Mouse (Mus musculus) neural tube, embryonic 15.5 days (tissue): ENCODE measurements around the gene Pdlim3. TPM values are rescaled to one million over a fixed set of nuclear protein-coding genes. Genes with fewer than 3 reads are reported as not detected.
A peak's percentile ranks its signal among the peaks of the same experiment; 100 is the strongest.
"Not testable (repeated sequence)": the region's sequence is repeated elsewhere in the genome, so short reads cannot be mapped to it uniquely, and the experiment has no call there.

Experiments
- ATAC-seq: fragments of 200-750 bp; cut with Nextera tagmentation; 2 replicates; pipeline ENCODE4 v1.8.0; 2017; ENCODE audit warnings: mild to moderate bottlenecking, moderate TSS enrichment, moderate library complexity; ENCODE audit not compliant: low FRiP score
- H3K27ac ChIP-seq: fragments of 300-500 bp; sonication (generic); replicated peaks from 2 replicates; pipeline ENCODE4 v1.5.1; 2015; ENCODE audit warnings: mild to moderate bottlenecking, inconsistent platforms
- H3K27me3 ChIP-seq: fragments of 300-500 bp; sonication (generic); replicated peaks from 2 replicates; pipeline ENCODE4 v1.6.1; 2015; ENCODE audit warnings: inconsistent platforms
- H3K36me3 ChIP-seq: fragments of 300-500 bp; sonication (generic); 2 replicates; pipeline ENCODE4 v1.6.1; 2015; ENCODE audit warnings: inconsistent platforms
- H3K4me1 ChIP-seq: fragments of 300-500 bp; sonication (generic); 2 replicates; pipeline ENCODE4 v1.6.1; 2015; ENCODE audit warnings: inconsistent platforms
- H3K4me2 ChIP-seq: fragments of 300-500 bp; sonication (generic); 2 replicates; pipeline ENCODE4 v1.6.1; 2015; ENCODE audit warnings: inconsistent platforms, mild to moderate bottlenecking, moderate library complexity
- H3K4me3 ChIP-seq: fragments of 300-500 bp; sonication (generic); replicated peaks from 2 replicates; pipeline ENCODE4 v1.5.1; 2015; ENCODE audit warnings: mild to moderate bottlenecking, inconsistent platforms
- H3K9ac ChIP-seq: fragments of 300-500 bp; sonication (generic); replicated peaks from 2 replicates; pipeline ENCODE4 v1.6.1; 2015; ENCODE audit warnings: mild to moderate bottlenecking, inconsistent platforms
- H3K9me3 ChIP-seq: fragments of 300-500 bp; sonication (generic); replicated peaks from 2 replicates; pipeline ENCODE4 v1.6.1; 2016; ENCODE audit warnings: inconsistent platforms
- WGBS: fragments of 180-500 bp; shearing (Covaris S2); methylation state at CpG from one replicate; pipeline ENCODE4 v1.1.7; 2015; ENCODE audit warnings: mixed read lengths; 5-methylcytosine and 5-hydroxymethylcytosine counted together
- polyA plus RNA-seq: library from polyadenylated mRNA; unstranded; fragments of >200 nt; fragmentation: Nextera tagmentation; extraction: Ambion mirVana; gene quantifications from 2 replicates; pipeline ENCODE4 v1.2.1, GENCODE M21; 2015

Gene Pdlim3
- polyA plus RNA-seq: 14.8 and 19.8 TPM in 2 replicates

GRCm38 (mm10) chr8:45885202-45885685, at the start of gene Pdlim3:
Gene Pdlim3, plus strand, starts transcription at chr8:45885461.
- Histone ChIP-seq H3K4me3 (peak within 1 kb of the TSS; percentile 41), H3K4me2 (peak within 1 kb of the TSS; percentile 89), H3K9me3 (0 out of 2 replicates have a peak, but pooled peaks cover 1% of the 10 kb centered on the region), H3K27ac (peak within 1 kb of the TSS; percentile 9; the same call in 1 of the 2 replicates), H3K36me3 (no peaks in the 10 kb centered on the region), H3K9ac (peak within 1 kb of the TSS; percentile 37; the same call in 1 of the 2 replicates), H3K27me3 (no peaks in the 10 kb centered on the region), H3K4me1 (peaks cover 18% of the 10 kb centered on the region)
- peak; percentile 60; the same call in 1 of the 2 replicates for ATAC-seq
- WGBS: 1% methylated on average over 22 of the region's 22 CpGs

GRCm38 (mm10) chr8:45843306-45843705, 42.0 kb upstream of the Pdlim3 start:
- H3K4me2 ChIP-seq: no peak overlapping the region
- H3K4me1 ChIP-seq: peaks cover 7% of the 10 kb centered on the region; the same call in 1 of the 2 replicates
- H3K27ac ChIP-seq: no peak overlapping the region
- 33% methylated on average over 5 of the region's 5 CpGs for WGBS
- no peaks in the 10 kb centered on the region for H3K9me3 ChIP-seq
- no peak overlapping the region for H3K9ac ChIP-seq
- no peaks in the 10 kb centered on the region for H3K27me3 ChIP-seq
- H3K36me3 ChIP-seq: no peaks in the 10 kb centered on the region
- ATAC-seq: no peak
- no peak overlapping the region for H3K4me3 ChIP-seq

- H3K4me2 ChIP-seq: no peak overlapping the region
- peak overlapping the region; percentile 23; the same call in 1 of the 2 replicates for H3K27ac ChIP-seq
- ATAC-seq: peak; percentile 86
- H3K36me3 ChIP-seq: no peaks in the 10 kb centered on the region
- WGBS: 49% methylated on average over 6 of the region's 6 CpGs
- H3K27me3 ChIP-seq: no peaks in the 10 kb centered on the region
- H3K4me3 ChIP-seq: no peak overlapping the region
- H3K4me1 ChIP-seq: peaks cover 7% of the 10 kb centered on the region; the same call in 1 of the 2 replicates
- no peaks in the 10 kb centered on the region for H3K9me3 ChIP-seq
- no peak overlapping the region for H3K9ac ChIP-seq
Measured at GRCm38 (mm10) chr8:45844097-45844885, 41.0 kb upstream of the Pdlim3 start.

GRCm38 (mm10) chr8:45844911-45845481, 40.3 kb upstream of the Pdlim3 start:
- Histone ChIP-seq H3K36me3 (no peaks in the 10 kb centered on the region), H3K4me2 (no peak overlapping the region), H3K4me1 (peaks cover 7% of the 10 kb centered on the region; the same call in 1 of the 2 replicates), H3K9ac (no peak overlapping the region), H3K4me3 (no peak overlapping the region), H3K27ac (0 out of 2 replicates have a peak overlapping the region, but pooled peaks have one; percentile 23), H3K9me3 (no peaks in the 10 kb centered on the region), H3K27me3 (no peaks in the 10 kb centered on the region)
- WGBS: 74% methylated on average over 14 of the region's 14 CpGs
- ATAC-seq: no peak

- no peak overlapping the region for H3K27ac ChIP-seq
- no peaks in the 10 kb centered on the region for H3K27me3 ChIP-seq
- H3K9me3 ChIP-seq: no peaks in the 10 kb centered on the region
- peaks cover 7% of the 10 kb centered on the region; the same call in 1 of the 2 replicates for H3K4me1 ChIP-seq
- no peak overlapping the region for H3K9ac ChIP-seq
- no peak overlapping the region for H3K4me2 ChIP-seq
- 74% methylated on average over 4 of the region's 4 CpGs for WGBS
- no peak for ATAC-seq
- H3K4me3 ChIP-seq: no peak overlapping the region
- H3K36me3 ChIP-seq: no peaks in the 10 kb centered on the region
Measured at GRCm38 (mm10) chr8:45845906-45846305, 39.4 kb upstream of the Pdlim3 start.

- WGBS: 94% methylated on average over 4 of the region's 4 CpGs
- no peak overlapping the region for H3K4me2 ChIP-seq
- no peak for ATAC-seq
- no peak overlapping the region for H3K4me3 ChIP-seq
- no peaks in the 10 kb centered on the region for H3K36me3 ChIP-seq
- no peaks in the 10 kb centered on the region for H3K4me1 ChIP-seq
- no peak overlapping the region for H3K27ac ChIP-seq
- H3K9me3 ChIP-seq: no peaks in the 10 kb centered on the region
- no peaks in the 10 kb centered on the region for H3K27me3 ChIP-seq
- H3K9ac ChIP-seq: no peak overlapping the region
Measured at GRCm38 (mm10) chr8:45855118-45855517, 30.1 kb upstream of the Pdlim3 start.

- Histone ChIP-seq H3K9ac (no peak overlapping the region), H3K4me3 (no peak overlapping the region), H3K36me3 (no peaks in the 10 kb centered on the region), H3K9me3 (no peaks in the 10 kb centered on the region), H3K27me3 (no peaks in the 10 kb centered on the region), H3K4me1 (no peaks in the 10 kb centered on the region), H3K4me2 (no peak overlapping the region), H3K27ac (no peak overlapping the region)
- 54% methylated on average over 5 of the region's 5 CpGs for WGBS
- ATAC-seq: no peak
Measured at GRCm38 (mm10) chr8:45857734-45858133, 27.5 kb upstream of the Pdlim3 start.

- H3K4me2 ChIP-seq: no peak overlapping the region
- H3K27me3 ChIP-seq: no peaks in the 10 kb centered on the region
- 29% methylated on average over 9 of the region's 9 CpGs for WGBS
- no peak for ATAC-seq
- no peaks in the 10 kb centered on the region for H3K4me1 ChIP-seq
- no peak overlapping the region for H3K9ac ChIP-seq
- H3K4me3 ChIP-seq: no peak overlapping the region
- no peaks in the 10 kb centered on the region for H3K36me3 ChIP-seq
- no peak overlapping the region for H3K27ac ChIP-seq
- no peaks in the 10 kb centered on the region for H3K9me3 ChIP-seq
Measured at GRCm38 (mm10) chr8:45858391-45858790, 26.9 kb upstream of the Pdlim3 start.

- H3K4me1 ChIP-seq: peaks cover 11% of the 10 kb centered on the region
- WGBS: 80% methylated on average over 11 of the region's 11 CpGs
Measured at GRCm38 (mm10) chr8:45871587-45871986, 13.7 kb upstream of the Pdlim3 start.

GRCm38 (mm10) chr8:45872077-45872476, 13.2 kb upstream of the Pdlim3 start:
- no peaks in the 10 kb centered on the region for H3K27me3 ChIP-seq
- no peak overlapping the region for H3K27ac ChIP-seq
- H3K4me2 ChIP-seq: no peak overlapping the region
- ATAC-seq: no peak
- peaks cover 11% of the 10 kb centered on the region for H3K4me1 ChIP-seq
- no peak overlapping the region for H3K4me3 ChIP-seq
- no peaks in the 10 kb centered on the region for H3K9me3 ChIP-seq
- WGBS: 83% methylated on average over 7 of the region's 7 CpGs
- H3K36me3 ChIP-seq: no peaks in the 10 kb centered on the region
- no peak overlapping the region for H3K9ac ChIP-seq

More at GRCm38 (mm10) chr8:45871587-45871986, 13.7 kb upstream of the Pdlim3 start:
- not testable (repeated sequence) for H3K4me2 ChIP-seq, H3K9ac ChIP-seq, H3K4me3 ChIP-seq, H3K27ac ChIP-seq, H3K27me3 ChIP-seq, ATAC-seq, H3K9me3 ChIP-seq, H3K36me3 ChIP-seq

GRCm38 (mm10) chr8:45874945-45875626, 10.2 kb upstream of the Pdlim3 start:
- no peaks in the 10 kb centered on the region for H3K36me3 ChIP-seq

More at GRCm38 (mm10) chr8:45874945-45875626, 10.2 kb upstream of the Pdlim3 start:
- H3K9ac ChIP-seq: no peak overlapping the region
- ATAC-seq: peak; percentile 81
- WGBS: 18% methylated on average over 10 of the region's 10 CpGs
- H3K9me3 ChIP-seq: 0 out of 2 replicates have a peak, but pooled peaks cover 2% of the 10 kb centered on the region
- peaks cover 11% of the 10 kb centered on the region for H3K4me1 ChIP-seq
- no peaks in the 10 kb centered on the region for H3K27me3 ChIP-seq
- H3K4me2 ChIP-seq: 0 out of 2 replicates have a peak overlapping the region, but pooled peaks have one; percentile 8
- no peak overlapping the region for H3K4me3 ChIP-seq
- H3K27ac ChIP-seq: peak overlapping the region; percentile 72
